Mouse (Mus musculus) bone marrow macrophage, adult 2 months (primary cell): ENCODE measurements at regions not wholly inside any gene's neighbourhood (a gene's known extent, or its start where the extent isn't known, plus 50 kb on each side); places are given as distances from the start of the nearest gene placed in this dataset.
A peak's percentile ranks its signal among the peaks of the same experiment; 100 is the strongest.

Experiments used
- H3K27ac ChIP-seq: 2 replicates; pipeline ENCODE4 v1.5.1; 2012; ENCODE audit warnings: low read depth, low read length; ENCODE audit not compliant: insufficient read depth
- H3K4me1 ChIP-seq: 2 replicates; pipeline ENCODE4 v1.6.1; 2012; ENCODE audit warnings: low read length; ENCODE audit not compliant: control insufficient read depth, insufficient read depth
- H3K4me3 ChIP-seq: 2 replicates; pipeline ENCODE4 v1.5.1; 2012; ENCODE audit warnings: mild to moderate bottlenecking, low read length, moderate library complexity; ENCODE audit not compliant: insufficient read depth
- CTCF ChIP-seq: IDR thresholded peaks from 2 replicates; pipeline ENCODE4 v1.5.1; 2012; ENCODE audit warnings: low read depth, mild to moderate bottlenecking, low read length, moderate library complexity
- POLR2A ChIP-seq: IDR thresholded peaks from 2 replicates; pipeline ENCODE4 v1.6.1; 2012; ENCODE audit warnings: mild to moderate bottlenecking, low read depth, low read length, borderline replicate concordance

GRCm38 (mm10) chr12:54490460-54490859 is 165.9 kb downstream of the Sptssa start:
- Histone ChIP-seq H3K4me1 (peaks cover 18% of the 10 kb centered on the region), H3K4me3 (no peak overlapping the region), H3K27ac (no peak overlapping the region)
- TF ChIP-seq CTCF: no peak
- TF ChIP-seq POLR2A: no peak

DNA sequence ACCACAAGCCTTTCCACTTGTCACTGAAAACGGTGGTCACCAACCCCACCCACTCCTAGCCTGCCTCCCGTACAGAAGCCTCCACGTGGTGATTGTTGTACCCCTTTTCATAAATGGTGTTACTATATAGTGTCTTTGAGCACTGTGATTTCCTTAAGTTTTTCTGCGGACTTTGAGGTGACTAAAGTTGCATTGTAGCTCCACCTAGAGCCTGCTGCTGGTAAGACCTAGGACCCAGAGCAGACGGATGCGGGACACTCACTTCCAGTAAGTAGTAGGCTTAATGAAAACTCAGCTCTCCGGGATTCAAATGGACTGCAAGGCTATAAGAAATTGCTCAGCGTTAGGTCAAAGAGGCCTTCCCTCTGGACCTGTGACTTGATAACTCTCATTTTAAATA is 166.7 kb downstream of the Sptssa start:
- H3K4me3 ChIP-seq: no peak overlapping the region
- peak; percentile 69 for TF ChIP-seq CTCF
- TF ChIP-seq POLR2A: no peak
- no peak overlapping the region for H3K27ac ChIP-seq
- H3K4me1 ChIP-seq: peaks cover 10% of the 10 kb centered on the region

DNA sequence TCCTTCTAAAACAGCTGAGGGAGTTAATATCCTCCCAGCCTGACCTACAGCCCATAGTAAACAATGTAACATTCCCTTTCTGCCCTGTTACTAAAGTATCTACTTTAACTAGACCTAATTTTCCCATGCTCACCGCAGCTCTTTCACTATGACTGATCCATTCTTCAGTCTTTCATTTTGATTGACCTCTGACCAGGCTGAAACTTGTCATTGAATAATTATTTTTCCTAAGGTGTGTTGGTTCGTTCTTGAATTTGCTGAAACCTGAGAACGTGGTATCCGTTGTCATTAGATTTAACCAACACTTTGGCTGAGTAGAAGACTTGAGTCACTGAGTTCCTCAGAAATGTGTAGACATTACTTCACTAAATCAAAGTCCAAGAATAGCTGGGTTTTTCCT is 168.7 kb downstream of the Sptssa start:
- Histone ChIP-seq H3K27ac (no peak overlapping the region), H3K4me1 (peaks cover 3% of the 10 kb centered on the region; the same call in 1 of the 2 replicates), H3K4me3 (no peak overlapping the region)
- TF ChIP-seq CTCF (no peak), POLR2A (no peak)

GRCm38 (mm10) chr12:54482020-54482419 is 174.4 kb downstream of the Sptssa start:
- no peak overlapping the region for H3K4me3 ChIP-seq
- peak overlapping the region; percentile 53; the same call in 1 of the 2 replicates for H3K27ac ChIP-seq
- TF ChIP-seq POLR2A (no peak), CTCF (no peak)
- H3K4me1 ChIP-seq: peaks cover 7% of the 10 kb centered on the region

- Histone ChIP-seq H3K4me3 (no peak overlapping the region), H3K27ac (no peak overlapping the region), H3K4me1 (peaks cover 7% of the 10 kb centered on the region)
- TF ChIP-seq CTCF (no peak), POLR2A (no peak)
Observed at GRCm38 (mm10) chr12:54479841-54480240, 176.5 kb downstream of the Sptssa start.

- Histone ChIP-seq H3K4me3 (no peak overlapping the region), H3K27ac (no peak overlapping the region), H3K4me1 (peaks cover 8% of the 10 kb centered on the region)
- TF ChIP-seq POLR2A: no peak
- no peak for TF ChIP-seq CTCF
Observed at GRCm38 (mm10) chr12:54472881-54473280, 183.5 kb downstream of the Sptssa start.

- TF ChIP-seq POLR2A (no peak), CTCF (no peak)
- Histone ChIP-seq H3K4me1 (peaks cover 8% of the 10 kb centered on the region), H3K27ac (no peak overlapping the region), H3K4me3 (no peak overlapping the region)
Observed at GRCm38 (mm10) chr12:54472407-54472806, 184.0 kb downstream of the Sptssa start.

GRCm38 (mm10) chr12:54467635-54468034 is 188.7 kb downstream of the Sptssa start:
- H3K4me1 ChIP-seq: peaks cover 11% of the 10 kb centered on the region
- no peak overlapping the region for H3K4me3 ChIP-seq
- TF ChIP-seq CTCF (no peak), POLR2A (no peak)
- H3K27ac ChIP-seq: no peak overlapping the region

DNA sequence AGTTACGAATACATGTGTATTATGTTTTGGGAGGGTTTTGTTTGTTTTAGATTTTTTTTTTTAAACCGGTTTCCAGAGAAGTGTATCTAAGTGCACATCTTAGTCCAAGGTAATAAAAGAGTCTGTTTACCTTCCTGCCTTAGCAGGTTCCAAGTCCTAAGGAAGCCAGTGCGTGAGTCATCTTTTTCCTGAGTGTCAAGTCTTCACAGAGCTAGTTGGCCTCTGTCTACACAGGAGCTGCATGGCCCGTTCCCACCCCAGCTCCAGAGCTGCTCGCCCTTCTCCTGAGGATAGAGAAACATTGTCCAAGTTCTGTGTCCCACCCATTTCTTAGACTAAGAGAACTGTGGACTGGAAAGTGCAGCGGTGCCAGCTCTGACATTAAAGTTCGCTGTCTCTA is 192.6 kb downstream of the Sptssa start:
- no peak overlapping the region for H3K27ac ChIP-seq
- TF ChIP-seq POLR2A (no peak), CTCF (no peak)
- peaks cover 3% of the 10 kb centered on the region; the same call in 1 of the 2 replicates for H3K4me1 ChIP-seq
- H3K4me3 ChIP-seq: no peak overlapping the region

- TF ChIP-seq POLR2A: no peak
- no peak for TF ChIP-seq CTCF
- H3K4me3 ChIP-seq: no peak overlapping the region
- peaks cover 3% of the 10 kb centered on the region; the same call in 1 of the 2 replicates for H3K4me1 ChIP-seq
- H3K27ac ChIP-seq: no peak overlapping the region
Observed at GRCm38 (mm10) chr12:54461411-54461810, 195.0 kb downstream of the Sptssa start.

DNA sequence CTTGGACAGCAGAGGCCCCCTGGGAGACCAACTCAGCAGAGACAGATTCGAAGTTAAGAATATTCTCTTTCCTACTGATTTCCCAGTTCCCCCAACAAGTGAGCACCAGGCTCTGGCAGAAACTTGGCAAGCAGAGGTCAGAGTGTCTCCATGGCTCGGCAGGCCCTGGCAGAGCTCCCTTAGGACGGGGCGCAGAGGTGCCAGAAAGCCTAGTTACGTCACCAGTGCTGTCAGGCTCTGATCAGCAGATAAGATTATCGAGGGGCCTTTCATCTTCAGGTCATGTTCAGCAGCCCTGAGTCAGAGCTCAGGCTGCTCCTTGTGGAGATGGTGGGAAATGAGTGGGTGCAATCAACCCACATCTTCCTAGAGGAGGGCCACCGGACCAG is 196.2 kb downstream of the Sptssa start:
- TF ChIP-seq POLR2A: no peak
- no peak for TF ChIP-seq CTCF
- H3K4me3 ChIP-seq: no peak overlapping the region
- peaks cover 3% of the 10 kb centered on the region; the same call in 1 of the 2 replicates for H3K4me1 ChIP-seq
- H3K27ac ChIP-seq: no peak overlapping the region
